Mouse (Mus musculus) heart, adult 2 months (tissue): Measurements from ENCODE around the gene Lama5.

Experiments used
- CTCF ChIP-seq: fragments of 200-600 bp; IDR thresholded peaks from 2 replicates; pipeline ENCODE4 v1.8.1; 2022; ENCODE audit warnings: antibody characterized with exemption, mild to moderate bottlenecking, moderate library complexity
- EP300 ChIP-seq: fragments of 200-500 bp; IDR thresholded peaks from 2 replicates; pipeline ENCODE4 v1.6.1; 2011; ENCODE audit warnings: low read depth, low read length, control low read depth; ENCODE audit not compliant: insufficient read depth
- POLR2A ChIP-seq: fragments of 200-500 bp; IDR thresholded peaks from 2 replicates; pipeline ENCODE4 v1.6.1; 2011; ENCODE audit warnings: mild to moderate bottlenecking, low read depth, low read length, control low read depth; ENCODE audit not compliant: insufficient read depth

- TF ChIP-seq CTCF (no peak), POLR2A (peak; percentile 15; the same call in 1 of the 2 replicates), EP300 (peak; percentile 98)
Measured at GRCm38 (mm10) chr2:180204501-180204900, 21.2 kb downstream of the Lama5 start.
